Mouse (Mus musculus) forebrain, embryonic 14.5 days (tissue): ENCODE measurements around the gene Slc6a17. TPM values are rescaled to one million over a fixed set of nuclear protein-coding genes. Genes with fewer than 3 reads are reported as not detected.

Experiments used
- ATAC-seq: fragments of 200-750 bp; cut with Nextera tagmentation; 2 replicates; pipeline ENCODE4 v1.8.0; 2017; ENCODE audit warnings: mild to moderate bottlenecking, moderate library complexity
- DNase-seq: peaks from one replicate; pipeline ENCODE4 v3.0.0-alpha.2; 2015; ENCODE audit warnings: low spot score
- H3K27ac ChIP-seq: fragments of 300-500 bp; sonication (generic); 2 replicates; pipeline ENCODE4 v1.5.1; 2014; ENCODE audit warnings: low read depth, mild to moderate bottlenecking, control low read depth, low read length, moderate library complexity
- H3K27me3 ChIP-seq: fragments of 300-500 bp; sonication (generic); replicated peaks from 2 replicates; pipeline ENCODE4 v1.6.1; 2014; ENCODE audit warnings: low read length, control low read depth, mixed read lengths; ENCODE audit not compliant: control insufficient read depth, insufficient read depth
- H3K36me3 ChIP-seq: fragments of 300-500 bp; sonication (generic); 2 replicates; pipeline ENCODE4 v1.6.1; 2014; ENCODE audit warnings: low read length, control low read depth; ENCODE audit not compliant: control insufficient read depth, insufficient read depth
- H3K4me1 ChIP-seq: fragments of 300-500 bp; sonication (generic); 2 replicates; pipeline ENCODE4 v1.6.1; 2014; ENCODE audit warnings: antibody characterized with exemption, low read length, control low read depth; ENCODE audit not compliant: control insufficient read depth, insufficient read depth
- H3K4me2 ChIP-seq: fragments of 300-500 bp; sonication (generic); 2 replicates; pipeline ENCODE4 v1.6.1; 2014; ENCODE audit warnings: mild to moderate bottlenecking, control low read depth, low read length
- H3K4me3 ChIP-seq: fragments of 300-500 bp; sonication (generic); 2 replicates; pipeline ENCODE4 v1.5.1; 2014; ENCODE audit warnings: low read depth, low read length, control low read depth
- H3K9ac ChIP-seq: fragments of 300-500 bp; sonication (generic); 2 replicates; pipeline ENCODE4 v1.6.1; 2014; ENCODE audit warnings: mild to moderate bottlenecking, low read length, control low read depth, moderate library complexity
- H3K9me3 ChIP-seq: fragments of 300-500 bp; sonication (generic); replicated peaks from 2 replicates; pipeline ENCODE4 v1.6.1; 2016; ENCODE audit warnings: low read length, control low read depth, mixed read lengths; ENCODE audit not compliant: control insufficient read depth
- WGBS: fragments of 180-500 bp; shearing (Covaris S2); extraction: QIAGEN DNeasy Blood & Tissue Kit; methylation state at CpG from one replicate; pipeline ENCODE4 v1.1.7; 2014; 5-methylcytosine and 5-hydroxymethylcytosine counted together
- polyA plus RNA-seq: library from polyadenylated mRNA; unstranded; fragments of >200 nt; fragmentation: Nextera tagmentation; extraction: Ambion mirVana; gene quantifications from 2 replicates; pipeline ENCODE4 v1.2.1, GENCODE M21; 2014

Gene Slc6a17
- polyA plus RNA-seq, 1 experiment from 2014 or later = 15.4 TPM

- ATAC-seq = no peak
- WGBS = 66% methylated on average over 5 of the region's 5 CpGs
- H3K4me3 ChIP-seq = no peak overlapping the region
- H3K4me2 ChIP-seq = no peak overlapping the region
- no peaks in the 10 kb centered on the region for H3K27me3 ChIP-seq
- no peak for DNase-seq
- H3K27ac ChIP-seq = no peak overlapping the region
- H3K9me3 ChIP-seq = no peaks in the 10 kb centered on the region
- H3K4me1 ChIP-seq = no peaks in the 10 kb centered on the region
- no peaks in the 10 kb centered on the region for H3K36me3 ChIP-seq
- H3K9ac ChIP-seq = no peak overlapping the region
Observed at GRCm38 (mm10) chr3:107443866-107444265, 74.0 kb downstream of the Slc6a17 start.

DNA sequence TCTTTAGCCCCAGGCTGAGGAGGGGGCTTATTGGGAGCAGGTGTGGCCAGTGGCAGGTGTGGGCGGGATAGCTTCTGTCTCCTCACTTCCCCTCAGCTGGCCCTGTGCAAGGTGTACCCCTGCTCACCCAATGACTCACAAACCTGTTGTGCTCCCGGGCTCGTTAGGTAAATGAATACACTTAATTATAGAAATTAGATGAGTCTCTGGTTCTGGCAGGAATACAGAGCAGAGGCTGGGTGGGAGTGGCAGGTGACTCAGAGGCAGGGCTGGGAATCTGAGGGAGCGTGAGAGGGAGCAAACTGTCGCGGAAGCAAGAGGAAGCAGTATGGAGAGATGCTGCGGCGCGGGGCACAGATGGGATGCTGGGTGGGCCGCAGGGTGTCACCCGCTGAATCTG is 75.6 kb downstream of the Slc6a17 start:
- WGBS = 60% methylated on average over 11 of the region's 11 CpGs

GRCm38 (mm10) chr3:107441306-107441705 is 76.5 kb downstream of the Slc6a17 start:
- WGBS = 76% methylated on average over 8 of the region's 8 CpGs
- no peak for DNase-seq
- no peak for ATAC-seq
- Histone ChIP-seq H3K9ac (no peak overlapping the region), H3K36me3 (no peaks in the 10 kb centered on the region), H3K9me3 (no peaks in the 10 kb centered on the region), H3K27ac (no peak overlapping the region), H3K4me2 (no peak overlapping the region), H3K4me3 (no peak overlapping the region), H3K4me1 (peaks cover 4% of the 10 kb centered on the region; the same call in 1 of the 2 replicates), H3K27me3 (no peaks in the 10 kb centered on the region)

More for the DNA sequence above, 75.6 kb downstream of the Slc6a17 start:
- Histone ChIP-seq H3K27me3 (no peaks in the 10 kb centered on the region), H3K4me3 (no peak overlapping the region), H3K9me3 (no peaks in the 10 kb centered on the region), H3K4me1 (no peaks in the 10 kb centered on the region), H3K27ac (no peak overlapping the region), H3K36me3 (no peaks in the 10 kb centered on the region), H3K4me2 (no peak overlapping the region), H3K9ac (no peak overlapping the region)
- no peak for ATAC-seq
- no peak for DNase-seq

DNA sequence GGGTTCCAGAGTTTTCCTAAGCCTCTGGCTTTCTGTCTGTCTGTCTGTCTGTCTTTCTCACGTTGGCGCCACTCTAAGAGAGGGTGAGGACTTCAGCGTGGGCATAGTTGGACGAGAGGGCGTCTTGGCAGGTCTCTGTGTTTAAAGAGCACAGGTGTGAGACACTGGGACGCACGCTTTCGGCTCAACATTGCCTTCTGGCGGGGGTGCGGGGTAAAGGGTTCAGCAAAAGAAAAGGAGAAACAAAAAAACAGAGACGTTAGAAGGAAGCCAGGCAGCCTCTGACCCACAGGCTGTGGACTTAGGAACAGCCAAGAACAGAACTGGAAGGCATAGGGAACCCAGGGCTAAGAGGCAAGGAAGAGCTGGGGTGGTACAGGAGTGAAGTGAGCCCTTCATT is 78.5 kb downstream of the Slc6a17 start:
- Histone ChIP-seq H3K9me3 (no peaks in the 10 kb centered on the region), H3K4me1 (peaks cover 5% of the 10 kb centered on the region; the same call in 1 of the 2 replicates), H3K4me3 (no peak overlapping the region), H3K27ac (no peak overlapping the region), H3K27me3 (no peaks in the 10 kb centered on the region), H3K36me3 (no peaks in the 10 kb centered on the region), H3K4me2 (no peak overlapping the region), H3K9ac (no peak overlapping the region)
- no peak for DNase-seq
- 86% methylated on average over 11 of the region's 11 CpGs for WGBS
- ATAC-seq = no peak

DNA sequence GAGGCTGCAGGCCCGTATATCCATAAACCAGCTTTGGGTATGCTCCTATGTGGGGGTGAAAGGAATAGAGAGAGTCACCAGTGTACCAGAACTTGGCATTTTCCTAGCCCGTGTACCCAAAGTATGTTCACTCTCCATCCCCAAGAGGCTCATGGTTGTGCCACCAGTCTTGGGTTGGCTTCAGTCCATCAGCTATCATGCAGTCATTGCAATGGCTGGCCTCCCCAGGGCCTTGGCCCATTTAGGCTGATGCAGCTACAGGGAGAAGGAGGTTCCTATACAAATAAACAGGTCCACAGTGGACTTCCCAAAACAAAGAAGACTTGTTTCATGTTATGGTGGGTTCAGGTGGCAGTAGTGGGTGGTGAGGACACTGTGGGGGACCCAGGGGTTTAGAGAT is 80.2 kb downstream of the Slc6a17 start:
- Histone ChIP-seq H3K4me1 (peaks cover 5% of the 10 kb centered on the region; the same call in 1 of the 2 replicates), H3K4me2 (no peak overlapping the region), H3K4me3 (no peak overlapping the region), H3K9ac (no peak overlapping the region), H3K9me3 (no peaks in the 10 kb centered on the region), H3K36me3 (no peaks in the 10 kb centered on the region), H3K27me3 (no peaks in the 10 kb centered on the region), H3K27ac (no peak overlapping the region)
- DNase-seq = no peak
- no peak for ATAC-seq
- 78% methylated on average over 2 of the region's 2 CpGs for WGBS

DNA sequence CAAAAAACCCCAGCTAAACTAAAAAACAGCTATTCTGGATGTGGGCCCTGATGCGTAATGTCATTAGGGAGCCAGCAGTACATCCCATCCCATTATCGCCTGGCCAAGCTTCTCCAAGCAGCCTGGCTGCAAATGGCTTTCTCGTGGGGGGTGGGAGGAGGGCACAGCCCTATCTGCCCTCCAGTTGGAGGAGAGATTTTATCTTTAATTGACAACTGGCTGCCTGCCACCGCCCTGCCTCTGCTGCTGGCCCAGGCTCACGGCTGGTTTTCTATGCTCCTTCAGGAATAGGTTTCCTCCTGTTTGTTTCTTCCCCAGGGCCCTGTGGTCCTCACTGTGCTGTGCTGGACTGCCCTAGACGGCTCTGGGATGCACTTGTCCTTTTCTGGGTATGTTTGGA is 81.4 kb downstream of the Slc6a17 start:
- 35% methylated on average over 6 of the region's 6 CpGs for WGBS
- peak; percentile 75 for DNase-seq
- Histone ChIP-seq H3K9ac (no peak overlapping the region), H3K4me2 (no peak overlapping the region), H3K4me1 (peaks cover 7% of the 10 kb centered on the region; the same call in 1 of the 2 replicates), H3K36me3 (no peaks in the 10 kb centered on the region), H3K9me3 (no peaks in the 10 kb centered on the region), H3K27ac (no peak overlapping the region; the same call in 1 of the 2 replicates), H3K27me3 (no peaks in the 10 kb centered on the region), H3K4me3 (no peak overlapping the region)
- ATAC-seq = peak; percentile 44

GRCm38 (mm10) chr3:107433614-107434013 is 84.2 kb downstream of the Slc6a17 start:
- no peak overlapping the region for H3K9ac ChIP-seq
- no peak overlapping the region for H3K4me3 ChIP-seq
- H3K27ac ChIP-seq = no peak overlapping the region
- H3K4me2 ChIP-seq = no peak overlapping the region
- H3K9me3 ChIP-seq = no peaks in the 10 kb centered on the region
- DNase-seq (no peak), ATAC-seq (no peak)
- peaks cover 9% of the 10 kb centered on the region; the same call in 1 of the 2 replicates for H3K4me1 ChIP-seq
- 69% methylated on average over 9 of the region's 9 CpGs for WGBS
- H3K36me3 ChIP-seq = no peaks in the 10 kb centered on the region
- H3K27me3 ChIP-seq = no peaks in the 10 kb centered on the region

DNA sequence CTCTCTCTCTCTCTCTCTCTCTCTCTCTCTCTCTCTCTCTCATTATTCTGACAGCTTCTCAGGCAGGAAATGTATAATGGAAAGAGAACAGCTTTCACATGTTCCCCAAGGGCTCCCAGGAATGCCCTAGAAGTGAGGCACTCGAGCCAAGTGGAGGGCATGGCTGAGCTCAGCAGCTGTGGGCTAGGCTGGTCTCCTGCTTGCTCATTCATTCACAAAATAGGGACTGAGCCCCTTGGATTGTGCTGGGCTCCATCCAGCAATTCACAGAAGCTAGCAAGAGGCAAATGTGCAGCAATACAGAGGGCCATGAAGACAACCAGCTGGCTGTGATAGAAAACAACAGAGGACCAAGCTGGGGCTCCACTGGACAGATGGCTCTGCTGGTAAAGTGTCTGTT is 86.5 kb downstream of the Slc6a17 start:
- no peak overlapping the region for H3K4me3 ChIP-seq
- 14% methylated on average over 1 of the region's 1 CpGs for WGBS
- no peaks in the 10 kb centered on the region for H3K36me3 ChIP-seq
- no peaks in the 10 kb centered on the region for H3K9me3 ChIP-seq
- ATAC-seq (peak; percentile 92), DNase-seq (peak; percentile 79)
- no peak overlapping the region for H3K4me2 ChIP-seq
- H3K27me3 ChIP-seq = no peaks in the 10 kb centered on the region
- 0 out of 2 replicates have a peak overlapping the region, but pooled peaks have one; percentile 5 for H3K27ac ChIP-seq
- peaks cover 5% of the 10 kb centered on the region; the same call in 1 of the 2 replicates for H3K4me1 ChIP-seq
- no peak overlapping the region for H3K9ac ChIP-seq

DNA sequence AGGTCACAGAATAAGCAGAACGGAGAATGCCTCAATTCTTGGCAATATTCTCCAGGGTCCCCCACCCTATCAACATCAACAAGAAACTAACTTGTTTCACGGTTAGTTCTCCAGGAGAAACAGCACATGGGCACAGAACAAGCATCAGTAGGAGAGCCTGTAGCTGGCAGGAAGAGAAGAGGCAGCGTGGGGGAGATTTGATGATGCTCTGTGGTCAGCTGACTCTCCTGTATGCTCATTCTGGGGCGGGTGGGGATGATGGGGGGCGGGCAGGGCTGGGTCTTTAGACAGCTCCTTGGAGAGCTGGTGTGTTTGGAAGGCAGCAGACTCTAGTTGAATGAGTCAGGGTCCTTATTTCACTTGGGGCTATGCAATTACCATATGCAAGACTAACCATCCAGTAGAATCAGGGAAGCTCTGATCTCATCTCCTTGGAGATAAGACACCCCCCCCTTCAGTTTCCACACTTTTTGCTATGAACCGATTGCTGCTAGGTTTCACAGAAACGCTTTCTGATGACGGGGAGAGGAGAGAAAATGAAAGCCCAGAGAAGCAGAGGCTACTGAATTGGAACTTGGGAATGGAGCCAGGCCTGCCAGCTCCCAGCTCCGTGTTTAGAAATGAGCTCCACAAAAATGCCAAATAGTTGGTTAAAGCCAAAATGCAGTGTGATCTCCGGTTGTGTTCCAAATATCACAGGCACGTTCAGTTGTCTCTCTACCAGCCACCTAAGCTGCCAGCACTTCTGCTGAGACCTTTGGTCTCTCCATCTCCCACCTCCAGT is 93.4 kb downstream of the Slc6a17 start:
- Histone ChIP-seq H3K9ac (no peak overlapping the region), H3K4me1 (no peaks in the 10 kb centered on the region), H3K36me3 (no peaks in the 10 kb centered on the region), H3K4me2 (no peak overlapping the region), H3K27ac (no peak overlapping the region), H3K4me3 (no peak overlapping the region), H3K9me3 (no peaks in the 10 kb centered on the region), H3K27me3 (no peaks in the 10 kb centered on the region)
- peak; percentile 26 for DNase-seq
- 69% methylated on average over 11 of the region's 11 CpGs for WGBS
- ATAC-seq = no peak
